Comparison of ENCODE assay signal across 22 mouse cellular contexts in genomic region chrX:152019294-152019693, GRCm38 (mm10). TPM values are rescaled to one million over a fixed set of nuclear protein-coding genes. Genes with fewer than 3 reads are reported as not detected.
DNase-seq lines count a peak whose midpoint lies in the region; ATAC-seq lines count a peak whose summit lies in the region.
"Had no signal": no experiment of that assay in that cellular context is flagged by ENCODE, and none has a peak within 500 bp of the region (broad histone marks: within the 10 kb centered on the region; RNA-seq: fewer than 3 reads in every experiment).

No protein-coding gene starts in this region.

- ATAC-seq in CD4-positive, CD25-positive, alpha-beta regulatory T cell, adult 4 months = no peak
- ATAC-seq in liver, embryonic 12.5 days = peak; percentile 36
- peak; percentile 51 for ATAC-seq in megakaryocyte-erythroid progenitor cell, adult 5-6 weeks (replicated peaks; ENCODE audit: low FRiP score, low TSS enrichment, poor library complexity, severe bottlenecking)
- ATAC-seq in forebrain, embryonic 11.5 days (replicated peaks; ENCODE audit: low FRiP score) = no peak
- ATAC-seq: hindbrain, embryonic 16.5 days; intestine, postnatal 0 days; midbrain, embryonic 13.5 days had no signal

- H3K4me2 ChIP-seq in liver, embryonic 12.5 days = peak overlapping the region; percentile 77
- no peak overlapping the region for H3K4me2 ChIP-seq in forebrain, embryonic 11.5 days (ENCODE audit: low read depth, low read length, severe bottlenecking)
- H3K4me2 ChIP-seq: embryonic facial prominence, embryonic 12.5 days; kidney, embryonic 15.5 days; limb, embryonic 13.5 days; lung, embryonic 15.5 days; midbrain, embryonic 13.5 days had no signal

- peaks cover 35% of the 10 kb centered on the region for H3K4me1 ChIP-seq in liver, embryonic 12.5 days
- H3K4me1 ChIP-seq in forebrain, embryonic 11.5 days (replicated peaks; ENCODE audit: control insufficient read depth, insufficient read depth, low read length) = no peaks in the 10 kb centered on the region

- H3K36me3 ChIP-seq in liver, embryonic 12.5 days = peaks cover 18% of the 10 kb centered on the region
- H3K36me3 ChIP-seq in forebrain, embryonic 11.5 days (ENCODE audit: control insufficient read depth, insufficient read depth, low read length) = no peaks in the 10 kb centered on the region; the same call in 1 of the 2 replicates
- H3K36me3 ChIP-seq: embryonic facial prominence, embryonic 12.5 days; limb, embryonic 13.5 days; lung, embryonic 15.5 days had no signal

- WGBS in liver, embryonic 12.5 days (ENCODE audit: insufficient replicate concordance) = 42% methylated on average over 2 of the region's 2 CpGs
- WGBS in forebrain, embryonic 11.5 days = 83% methylated on average over 2 of the region's 2 CpGs

- DNase-seq in CD4-positive, CD25-positive, alpha-beta regulatory T cell, adult 2 months (ENCODE audit: low read depth, low spot score) = peak; percentile 12
- DNase-seq in brain, adult 2 months (ENCODE audit: low read depth, low spot score) = peak; percentile 1
- DNase-seq in left cerebral cortex, postnatal 36 days (ENCODE audit: low spot score in 2 of 2) = no peak
- no peak for DNase-seq in forebrain, embryonic 11.5 days (ENCODE audit: low spot score)
- DNase-seq in heart, postnatal 36 days = no peak
- DNase-seq: adrenal gland, adult 8-10 months; cerebellum, postnatal 10 days; gastrocnemius, adult 2 months; kidney, postnatal 4 days; lung, postnatal 4 days; thymus, postnatal 25 days had no signal

- H3K4me3 ChIP-seq in liver, embryonic 12.5 days = peak overlapping the region; percentile 69
- H3K4me3 ChIP-seq in forebrain, embryonic 11.5 days (ENCODE audit: low read depth, low read length) = no peak overlapping the region
- H3K4me3 ChIP-seq: embryonic facial prominence, embryonic 12.5 days; gastrocnemius, adult 2 months; kidney, embryonic 15.5 days; limb, embryonic 13.5 days; lung, embryonic 15.5 days; midbrain, embryonic 13.5 days had no signal

- H3K27ac ChIP-seq in liver, embryonic 12.5 days = peak overlapping the region; percentile 66
- H3K27ac ChIP-seq in forebrain, embryonic 11.5 days (ENCODE audit: low read depth, low read length) = no peak overlapping the region
- H3K27ac ChIP-seq: embryonic facial prominence, embryonic 12.5 days; gastrocnemius, adult 2 months; kidney, embryonic 15.5 days; limb, embryonic 13.5 days; lung, embryonic 15.5 days; midbrain, embryonic 13.5 days; stomach, postnatal 0 days had no signal

- H3K27me3 ChIP-seq in liver, embryonic 12.5 days (replicated peaks) = peaks cover 10% of the 10 kb centered on the region
- H3K27me3 ChIP-seq in forebrain, embryonic 11.5 days (ENCODE audit: control insufficient read depth, insufficient read depth, low read length) = peaks cover 10% of the 10 kb centered on the region

- H3K9ac ChIP-seq in liver, embryonic 12.5 days = peak overlapping the region; percentile 35; the same call in 1 of the 2 replicates
- H3K9ac ChIP-seq in forebrain, embryonic 11.5 days (ENCODE audit: low read length) = no peak overlapping the region
- H3K9ac ChIP-seq: embryonic facial prominence, embryonic 12.5 days; kidney, embryonic 15.5 days; limb, embryonic 13.5 days; lung, embryonic 15.5 days; midbrain, embryonic 13.5 days had no signal

- H3K9me3 ChIP-seq in liver, embryonic 12.5 days (replicated peaks) = no peaks in the 10 kb centered on the region
- H3K9me3 ChIP-seq in forebrain, embryonic 11.5 days (ENCODE audit: control insufficient read depth, low read length) = no peaks in the 10 kb centered on the region
- H3K9me3 ChIP-seq: embryonic facial prominence, embryonic 12.5 days; kidney, embryonic 15.5 days; limb, embryonic 13.5 days; lung, embryonic 15.5 days; midbrain, embryonic 13.5 days had no signal

- intact Hi-C loops in left cerebral cortex, postnatal 36 days (cut with DNase I) = loop anchor here (5.0 kb wide), 1 partner anchor 72 kb away; no protein-coding TSS in a partner anchor
- intact Hi-C loops in heart, postnatal 36 days (cut with DNase I) = loop anchor here (5.0 to 10.0 kb wide), 6 partner anchors 126 to 494 kb away; partner anchors contain the start of genes Huwe1, Iqsec2, Kantr and Kdm5c

RNA-seq across cellular contexts. Expression of gene Smc1a, which starts 3.1 kb away (rescaled TPM):
- polyA plus RNA-seq in CD4-positive, CD25-positive, alpha-beta regulatory T cell, adult 4 months (2017; shearing (Covaris generic)) = 100 to 1,000 TPM in 1 of 2 experiments, 10 to 100 TPM in 1; 91.8 to 102 TPM
- polyA plus RNA-seq in liver, embryonic 12.5 days (2016; fragmentation: Nextera tagmentation; extraction: Ambion mirVana) = 73.5 and 75.5 TPM in 2 replicates
- 127 and 155 TPM in 2 replicates for total RNA-seq in megakaryocyte-erythroid progenitor cell, adult 5-6 weeks (2014; fragmentation: Nextera tagmentation)
- 317 and 323 TPM in 2 replicates for total RNA-seq in megakaryocyte-erythroid progenitor cell, adult 5-6 weeks (2017)
- total RNA-seq in left cerebral cortex, postnatal 36 days (2021) = 10 to 100 TPM; 45.2 to 51.3 TPM
- polyA plus RNA-seq in forebrain, embryonic 11.5 days (2014; fragmentation: Nextera tagmentation; extraction: Ambion mirVana) = 142 and 144 TPM in 2 replicates
- total RNA-seq in heart, postnatal 36 days (2021) = 10 to 100 TPM; 27.2 to 28.7 TPM

RNA-seq across cellular contexts. Expression of gene Ribc1, which starts 3.2 kb away (rescaled TPM):
- 1 to 10 TPM; 1.8 to 2.0 TPM for polyA plus RNA-seq in CD4-positive, CD25-positive, alpha-beta regulatory T cell, adult 4 months (2017; shearing (Covaris generic))
- 3.1 and 3.4 TPM in 2 replicates for polyA plus RNA-seq in liver, embryonic 12.5 days (2016; fragmentation: Nextera tagmentation; extraction: Ambion mirVana)
- 2.2 and 2.8 TPM in 2 replicates for total RNA-seq in megakaryocyte-erythroid progenitor cell, adult 5-6 weeks (2014; fragmentation: Nextera tagmentation)
- total RNA-seq in megakaryocyte-erythroid progenitor cell, adult 5-6 weeks (2017) = 3.0 and 4.3 TPM in 2 replicates
- total RNA-seq in left cerebral cortex, postnatal 36 days (2021) = under 1 TPM; 0.27 to 0.49 TPM
- 4.4 and 4.8 TPM in 2 replicates for polyA plus RNA-seq in forebrain, embryonic 11.5 days (2014; fragmentation: Nextera tagmentation; extraction: Ambion mirVana)
- total RNA-seq in heart, postnatal 36 days (2021) = under 1 TPM; 0.25 to 0.35 TPM

RNA-seq across cellular contexts. Expression of gene Hsd17b10, which starts 17.6 kb away (rescaled TPM):
- polyA plus RNA-seq in CD4-positive, CD25-positive, alpha-beta regulatory T cell, adult 4 months (2017; shearing (Covaris generic)) = 100 to 1,000 TPM; 122 to 129 TPM
- 99.4 and 102 TPM in 2 replicates for polyA plus RNA-seq in liver, embryonic 12.5 days (2016; fragmentation: Nextera tagmentation; extraction: Ambion mirVana)
- 95.2 and 96.7 TPM in 2 replicates for total RNA-seq in megakaryocyte-erythroid progenitor cell, adult 5-6 weeks (2014; fragmentation: Nextera tagmentation)
- 109 and 115 TPM in 2 replicates for total RNA-seq in megakaryocyte-erythroid progenitor cell, adult 5-6 weeks (2017)
- total RNA-seq in left cerebral cortex, postnatal 36 days (2021) = 10 to 100 TPM; 40.2 to 42.0 TPM
- polyA plus RNA-seq in forebrain, embryonic 11.5 days (2014; fragmentation: Nextera tagmentation; extraction: Ambion mirVana) = 167 and 168 TPM in 2 replicates
- 100 to 1,000 TPM; 224 to 261 TPM for total RNA-seq in heart, postnatal 36 days (2021)

Comparison
In these comparisons a context has a peak if more than half of its experiments do, and no peak if none do; other contexts are left out.
1. DNase-seq: peak in CD4-positive, CD25-positive, alpha-beta regulatory T cell, adult 2 months (single experiment) and brain, adult 2 months (single experiment); none in left cerebral cortex, postnatal 36 days (0 of 2), forebrain, embryonic 11.5 days (single experiment) and heart, postnatal 36 days (0 of 2).
2. ATAC-seq: peak in liver, embryonic 12.5 days (single experiment) and megakaryocyte-erythroid progenitor cell, adult 5-6 weeks (single experiment); none in CD4-positive, CD25-positive, alpha-beta regulatory T cell, adult 4 months (single experiment) and forebrain, embryonic 11.5 days (single experiment).